Mouse (Mus musculus): ENCODE measurements at regions not wholly inside any gene's neighbourhood (a gene's known extent, or its start where the extent isn't known, plus 50 kb on each side); places are given as distances from the start of the nearest gene placed in this dataset.

DNA sequence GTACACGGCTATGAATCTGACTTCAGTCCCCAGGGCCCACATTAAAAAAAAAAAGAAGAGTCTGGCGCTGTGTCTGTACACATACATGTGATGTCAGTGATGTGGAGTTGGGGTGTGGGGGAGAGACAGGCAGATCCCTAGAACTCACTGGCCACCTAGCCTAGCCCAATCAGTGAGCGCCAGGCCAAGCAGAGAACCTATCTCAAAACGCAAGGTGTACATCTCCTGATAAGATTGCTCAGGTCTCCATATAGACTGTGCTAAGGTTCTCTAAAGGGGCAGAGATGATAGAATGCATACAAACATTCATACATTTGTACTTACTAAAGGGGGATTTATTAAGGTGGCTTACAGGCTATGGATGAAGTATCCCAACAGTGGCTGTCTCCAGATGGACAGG, 225.5 kb upstream of the Hs6st1 start:
- no peak for TF ChIP-seq POLR2A (IDR thresholded peaks at IDR 0.05; ENCODE audit: borderline replicate concordance, extremely low read depth, low read depth, low read length)
- no peak for TF ChIP-seq CTCF (IDR thresholded peaks at IDR 0.05; ENCODE audit: insufficient read depth, low read length)

Data from lung, adult 2 months (tissue).